In the genomic region with DNA sequence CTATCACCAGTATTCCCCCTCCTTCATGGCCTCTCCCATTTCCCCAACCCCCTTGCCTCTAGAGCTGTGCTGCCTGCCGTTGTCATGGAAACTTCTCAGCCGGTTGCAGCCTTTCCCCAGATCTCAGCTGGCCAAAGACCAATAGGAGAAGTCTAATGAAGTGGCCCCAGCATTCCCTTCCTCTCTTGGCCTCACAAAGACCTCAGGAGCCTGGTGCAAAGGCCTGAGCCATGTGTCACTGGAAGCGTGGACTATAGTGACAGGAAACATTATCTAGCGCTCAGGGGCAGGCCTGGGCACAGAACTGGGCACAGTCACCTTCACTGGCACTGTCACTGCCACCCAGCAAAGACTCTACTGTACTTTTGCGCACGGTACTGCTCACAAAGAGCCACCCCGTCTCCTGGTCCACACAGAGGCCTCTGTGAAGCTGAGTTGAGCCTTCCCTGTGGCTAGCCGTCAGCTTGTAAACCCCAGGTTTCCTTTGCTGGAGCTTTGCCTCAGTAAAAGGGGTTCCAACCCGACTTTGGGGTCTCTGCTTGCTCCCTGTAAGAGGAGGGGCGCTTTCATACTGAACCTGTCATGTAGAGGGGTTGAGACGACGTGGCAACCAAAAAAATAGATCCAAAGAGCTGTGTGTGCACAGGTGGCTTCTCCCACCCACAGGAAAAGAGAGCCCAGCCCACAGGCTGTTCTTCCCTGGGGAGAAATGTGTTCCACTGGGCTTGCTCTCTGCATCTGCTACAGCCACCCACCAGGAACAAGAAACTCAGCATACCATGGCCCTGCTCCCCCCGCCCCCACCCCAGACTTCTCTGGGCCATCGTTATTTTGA, we compare ENCODE assay signal across 9 mouse cellular contexts.
DNase-seq lines count a peak whose midpoint lies in the region; ATAC-seq lines count a peak whose summit lies in the region.
"Had no signal": no experiment of that assay in that cellular context is flagged by ENCODE, and none has a peak within 500 bp of the region (broad histone marks: within the 10 kb centered on the region; RNA-seq: fewer than 3 reads in every experiment).

No protein-coding gene starts in this region.

- no peak overlapping the region for H3K4me3 ChIP-seq in intestine, embryonic 15.5 days (replicated peaks)
- H3K4me3 ChIP-seq in intestine, embryonic 16.5 days (ENCODE audit: low read length): no peak overlapping the region
- no peak overlapping the region for H3K4me3 ChIP-seq in neural tube, embryonic 14.5 days (ENCODE audit: low read depth, low read length)
- H3K4me3 ChIP-seq: erythroblast, embryonic 14.5 days had no signal

- H3K27ac ChIP-seq in intestine, embryonic 15.5 days: no peak overlapping the region
- no peak overlapping the region for H3K27ac ChIP-seq in intestine, embryonic 16.5 days (ENCODE audit: low read length)
- peak overlapping the region; percentile 76 for H3K27ac ChIP-seq in neural tube, embryonic 14.5 days (ENCODE audit: low read depth, low read length)

- no peaks in the 10 kb centered on the region for H3K9me3 ChIP-seq in intestine, embryonic 15.5 days
- no peaks in the 10 kb centered on the region for H3K9me3 ChIP-seq in intestine, embryonic 16.5 days (ENCODE audit: control insufficient read depth, low read length)
- H3K9me3 ChIP-seq in neural tube, embryonic 14.5 days (ENCODE audit: control insufficient read depth, low read length): no peaks in the 10 kb centered on the region

- H3K4me1 ChIP-seq in intestine, embryonic 15.5 days (replicated peaks): peaks cover 3% of the 10 kb centered on the region; the same call in 1 of the 2 replicates
- peaks cover 8% of the 10 kb centered on the region for H3K4me1 ChIP-seq in intestine, embryonic 16.5 days (ENCODE audit: control insufficient read depth, insufficient read depth, low read length)
- peaks cover 20% of the 10 kb centered on the region for H3K4me1 ChIP-seq in neural tube, embryonic 14.5 days (ENCODE audit: control insufficient read depth, insufficient read depth, low read length)

- WGBS in intestine, embryonic 15.5 days: 48% methylated on average over 14 of the region's 14 CpGs
- 46% methylated on average over 14 of the region's 14 CpGs for WGBS in intestine, embryonic 16.5 days
- 43% methylated on average over 14 of the region's 14 CpGs for WGBS in neural tube, embryonic 14.5 days

- H3K27me3 ChIP-seq in intestine, embryonic 15.5 days (replicated peaks): no peaks in the 10 kb centered on the region
- H3K27me3 ChIP-seq in intestine, embryonic 16.5 days (replicated peaks; ENCODE audit: control insufficient read depth, insufficient read depth, low read length): no peaks in the 10 kb centered on the region
- H3K27me3 ChIP-seq in neural tube, embryonic 14.5 days (ENCODE audit: control insufficient read depth, insufficient read depth, low read length): no peaks in the 10 kb centered on the region

- DNase-seq in forelimb bud, embryonic 11.5 days (ENCODE audit: low read depth, low spot score): peak; percentile 72
- peak; percentile 34 to 70 for DNase-seq in left cerebral cortex, adult 18-20 months (ENCODE audit: low spot score in 2 of 2)
- DNase-seq in T-cell, adult 2 months (ENCODE audit: low spot score): no peak
- DNase-seq in adrenal gland, adult (ENCODE audit: inconsistent age in 2 of 2, low spot score in 1 of 2): no peak

- ATAC-seq in intestine, embryonic 15.5 days: 0 out of 2 replicates have a peak, but pooled peaks have one; percentile 34
- ATAC-seq in intestine, embryonic 16.5 days: no peak
- ATAC-seq in neural tube, embryonic 14.5 days (ENCODE audit: low read depth): peak; percentile 88
- ATAC-seq in inflammation-experienced regulatory T-cells, adult 6 months: no peak

- H3K9ac ChIP-seq in intestine, embryonic 15.5 days: no peak overlapping the region
- H3K9ac ChIP-seq in intestine, embryonic 16.5 days (ENCODE audit: low read depth, low read length): no peak overlapping the region
- no peak overlapping the region for H3K9ac ChIP-seq in neural tube, embryonic 14.5 days (replicated peaks; ENCODE audit: low read depth, low read length)

- H3K36me3 ChIP-seq in intestine, embryonic 15.5 days: no peaks in the 10 kb centered on the region
- H3K36me3 ChIP-seq in intestine, embryonic 16.5 days (ENCODE audit: control insufficient read depth, insufficient read depth, low read length): no peaks in the 10 kb centered on the region
- H3K36me3 ChIP-seq in neural tube, embryonic 14.5 days (ENCODE audit: control insufficient read depth, insufficient read depth, low read length): no peaks in the 10 kb centered on the region

- H3K4me2 ChIP-seq in intestine, embryonic 15.5 days (replicated peaks): no peak overlapping the region
- no peak overlapping the region for H3K4me2 ChIP-seq in intestine, embryonic 16.5 days (ENCODE audit: low read depth, low read length)
- H3K4me2 ChIP-seq in neural tube, embryonic 14.5 days (ENCODE audit: low read depth, low read length): no peak overlapping the region

Comparison
In these comparisons a context has a peak if more than half of its experiments do, and no peak if none do; other contexts are left out.
1. ATAC-seq: peak in intestine, embryonic 15.5 days (single experiment) and neural tube, embryonic 14.5 days (single experiment); none in intestine, embryonic 16.5 days (single experiment) and inflammation-experienced regulatory T-cells, adult 6 months (single experiment).
2. DNase-seq: peak in forelimb bud, embryonic 11.5 days (single experiment) and left cerebral cortex, adult 18-20 months (2 of 2); none in T-cell, adult 2 months (single experiment) and adrenal gland, adult (0 of 2).